Mouse (Mus musculus) kidney, postnatal 10 days (tissue): Measurements from ENCODE around the gene Tle6.

Experiments
- DNase-seq: peaks from one replicate; pipeline ENCODE4 v3.0.0; 2021; ENCODE audit warnings: mixed read lengths

Tle6 gene

GRCm38 (mm10) chr10:81600738-81601203 lies at the start of gene Tle6:
Tle6 (minus strand) TSS chr10:81601073.
- DNase-seq = peak; percentile 97

- DNase-seq = peak; percentile 91
Measured at GRCm38 (mm10) chr10:81648803-81649775, 48.2 kb upstream of the Tle6 start, which contains the start of gene Gm10778. Gm10778 (plus strand) TSS chr10:81649059.

- peak; percentile 11 for DNase-seq
Measured at GRCm38 (mm10) chr10:81646015-81646555, 45.2 kb upstream of the Tle6 start.

GRCm38 (mm10) chr10:81645391-81645790 lies 44.5 kb upstream of the Tle6 start:
- peak; percentile 1 for DNase-seq

- DNase-seq = peak; percentile 9
Measured at GRCm38 (mm10) chr10:81644716-81645115, 43.8 kb upstream of the Tle6 start.

GRCm38 (mm10) chr10:81644162-81644561 lies 43.3 kb upstream of the Tle6 start:
- DNase-seq = no peak

- peak; percentile 98 for DNase-seq
Measured at GRCm38 (mm10) chr10:81643449-81644055, 42.7 kb upstream of the Tle6 start.

GRCm38 (mm10) chr10:81642648-81643448 lies 42.0 kb upstream of the Tle6 start:
- DNase-seq = no peak

- DNase-seq = peak; percentile 43
Measured at GRCm38 (mm10) chr10:81641978-81642647, 41.2 kb upstream of the Tle6 start.

GRCm38 (mm10) chr10:81641566-81641965 lies 40.7 kb upstream of the Tle6 start:
- DNase-seq = peak; percentile 3

- peak; percentile 43 for DNase-seq
Measured at GRCm38 (mm10) chr10:81640825-81641224, 40.0 kb upstream of the Tle6 start.

GRCm38 (mm10) chr10:81638101-81638500 lies 37.2 kb upstream of the Tle6 start:
- no peak for DNase-seq

GRCm38 (mm10) chr10:81636338-81636737 lies 35.5 kb upstream of the Tle6 start:
- DNase-seq = peak; percentile 5

- DNase-seq = peak; percentile 94
Measured at GRCm38 (mm10) chr10:81633253-81634099, 32.6 kb upstream of the Tle6 start.

- DNase-seq = no peak
Measured at GRCm38 (mm10) chr10:81628390-81628789, 27.5 kb upstream of the Tle6 start, which contains the start of gene Ankrd24. Ankrd24 (plus strand) TSS chr10:81628540.

- DNase-seq = peak; percentile 63
Measured at GRCm38 (mm10) chr10:81627836-81628220, 27.0 kb upstream of the Tle6 start.

GRCm38 (mm10) chr10:81626994-81627835 lies 26.3 kb upstream of the Tle6 start, which contains the start of gene Sirt6:
Sirt6 (minus strand) TSS chr10:81627797.
- DNase-seq = peak; percentile 96

GRCm38 (mm10) chr10:81626101-81626993 lies 25.5 kb upstream of the Tle6 start:
- no peak for DNase-seq

- no peak for DNase-seq
Measured at GRCm38 (mm10) chr10:81623441-81623840, 22.6 kb upstream of the Tle6 start.
